Mouse (Mus musculus) thymus, postnatal 10 days (tissue): ENCODE measurements at regions not wholly inside any gene's neighbourhood (a gene's known extent, or its start where the extent isn't known, plus 50 kb on each side); places are given as distances from the start of the nearest gene placed in this dataset.

Experiments
- DNase-seq, 2 experiments: peaks; one replicate each; pipeline ENCODE4 v3.0.0; 2021; ENCODE audit warnings: low spot score in 2 of 2

- no peak for DNase-seq
Measured at GRCm38 (mm10) chr17:80792605-80793004, 64.3 kb upstream of the Map4k3 start.

GRCm38 (mm10) chr17:80789706-80790105 is 61.4 kb upstream of the Map4k3 start:
- no peak for DNase-seq

DNA sequence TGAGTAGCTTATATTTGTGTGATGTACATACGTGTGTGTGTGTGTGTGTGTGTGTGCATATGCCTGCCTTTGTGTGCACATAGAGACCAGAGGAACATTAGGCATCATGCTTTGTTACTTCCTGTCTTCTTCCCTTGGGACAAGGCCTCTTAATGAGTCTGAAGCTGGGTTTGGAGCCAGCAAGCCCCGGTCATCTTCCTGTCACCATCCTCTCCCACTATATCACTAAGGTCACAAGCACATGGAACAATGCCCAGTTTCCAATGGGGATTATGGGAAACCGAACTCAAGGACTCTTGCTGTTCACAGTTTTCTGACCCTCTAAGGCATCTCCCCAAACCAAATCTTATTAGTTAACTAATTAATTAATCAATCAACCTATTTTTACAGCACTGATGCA is 60.7 kb upstream of the Map4k3 start:
- no peak for DNase-seq

DNA sequence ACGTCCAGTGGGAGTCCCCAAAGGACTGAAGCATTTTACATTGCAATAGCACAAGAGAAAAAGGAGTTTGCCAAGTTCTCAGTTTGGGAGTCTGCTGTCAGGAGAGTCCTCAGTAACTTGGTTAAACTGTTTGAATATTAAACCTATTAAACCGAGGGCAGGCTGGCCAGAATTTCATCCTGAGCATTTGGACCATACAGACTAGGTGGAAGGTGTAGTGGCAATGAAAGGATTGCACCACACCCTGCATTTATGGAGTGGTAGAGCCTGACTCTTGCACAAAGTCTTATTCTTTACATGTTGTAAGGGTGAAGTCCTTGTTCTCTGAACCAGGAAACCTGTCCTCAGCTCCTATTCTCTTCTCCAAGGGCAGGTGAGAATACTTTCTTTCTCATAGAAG is 58.6 kb upstream of the Map4k3 start:
- DNase-seq = no peak

GRCm38 (mm10) chr17:80786061-80786851 is 58.0 kb upstream of the Map4k3 start:
- no peak for DNase-seq

DNA sequence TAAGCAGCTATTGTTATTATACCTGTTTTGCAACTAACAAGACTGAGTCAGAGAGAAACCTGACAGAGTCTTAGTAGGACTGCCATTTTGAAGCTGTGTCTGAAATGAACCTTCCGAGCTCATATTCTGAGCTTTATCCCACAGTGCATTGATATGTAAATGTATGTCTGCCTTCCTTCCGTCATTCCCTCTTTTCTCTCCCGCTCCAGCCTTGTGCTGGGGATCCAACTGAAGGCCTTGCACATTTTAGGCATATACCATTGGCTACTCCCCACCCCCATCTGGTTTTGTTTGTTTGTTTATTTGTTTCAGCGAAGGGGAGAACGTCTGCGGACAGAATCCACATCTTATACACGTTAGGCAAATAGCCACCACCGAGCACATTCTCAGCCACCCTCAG is 57.2 kb upstream of the Map4k3 start:
- no peak for DNase-seq

DNA sequence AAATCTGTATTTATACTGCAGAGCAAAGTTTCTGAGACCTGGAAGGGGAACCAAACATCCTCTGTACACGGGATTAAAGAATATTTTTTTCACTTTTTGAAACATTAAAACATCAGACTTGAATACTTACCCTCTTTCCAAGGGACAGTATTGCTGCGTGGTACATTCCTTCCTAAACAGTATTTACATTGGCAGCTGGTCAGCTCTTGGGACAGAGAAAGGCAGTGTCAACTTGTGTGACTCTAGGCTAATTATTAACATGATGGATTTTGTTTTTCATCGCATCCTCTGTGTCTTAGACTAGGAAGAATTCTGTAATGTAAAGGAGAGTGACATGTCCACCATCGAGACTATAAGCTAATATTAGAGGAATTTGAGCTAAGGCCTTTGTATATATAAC is 56.8 kb upstream of the Map4k3 start:
- DNase-seq = no peak

DNA sequence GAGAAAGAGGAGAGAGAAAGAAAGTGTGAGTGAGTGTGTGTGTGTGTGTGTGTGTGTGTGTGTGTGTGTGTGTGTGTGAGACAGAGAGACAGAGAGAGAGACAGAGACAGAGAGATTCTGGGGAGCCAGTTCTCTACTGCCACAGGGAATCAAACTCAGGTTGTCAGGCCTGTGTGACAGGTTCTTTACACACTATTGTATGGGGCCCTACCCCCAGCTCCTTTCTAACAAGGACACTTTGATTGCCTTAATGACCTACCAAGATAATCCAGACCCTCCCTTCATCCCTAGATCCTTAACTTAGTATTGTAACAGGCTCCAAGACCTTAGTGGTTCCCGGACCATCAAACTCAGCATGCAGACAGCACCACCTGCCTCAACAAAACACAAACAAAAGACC is 53.9 kb upstream of the Map4k3 start:
- no peak for DNase-seq

GRCm38 (mm10) chr17:80781621-80782020 is 53.3 kb upstream of the Map4k3 start:
- no peak for DNase-seq

- no peak for DNase-seq
Measured at GRCm38 (mm10) chr17:80780303-80780702, 52.0 kb upstream of the Map4k3 start.

DNA sequence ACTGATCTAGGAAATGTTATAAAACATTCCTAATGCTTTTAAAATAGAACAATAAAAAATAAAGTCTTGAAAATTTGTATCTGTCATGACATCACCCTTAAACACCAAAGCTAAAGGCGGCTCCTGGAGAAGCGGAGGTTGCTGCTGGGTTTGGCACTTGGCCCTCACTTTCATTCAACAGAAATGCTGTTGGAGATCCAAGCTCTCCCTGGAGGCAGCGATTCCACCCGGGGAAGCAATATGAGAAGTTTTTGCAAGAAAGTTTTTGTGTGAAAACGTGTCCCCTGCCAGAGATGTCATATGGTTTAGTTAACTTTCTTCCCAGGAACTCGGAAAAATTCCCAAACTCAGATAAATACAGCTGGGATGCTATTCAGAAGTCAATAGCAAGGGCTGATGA is 51.5 kb upstream of the Map4k3 start:
- no peak for DNase-seq
